Mouse (Mus musculus) cerebellum, adult 2 months (tissue): ENCODE measurements at regions not wholly inside any gene's neighbourhood (a gene's known extent, or its start where the extent isn't known, plus 50 kb on each side); places are given as distances from the start of the nearest gene placed in this dataset.

Experiments
- DNase-seq, 2 experiments: peaks; one replicate each; pipeline ENCODE4 v3.0.0; 2021
- H3K27ac ChIP-seq: fragments of 200-500 bp; 2 replicates; pipeline ENCODE4 v1.5.1; 2012; ENCODE audit warnings: low read length, control low read depth, inconsistent platforms; ENCODE audit not compliant: insufficient read depth
- H3K27me3 ChIP-seq: fragments of 200-500 bp; 2 replicates; pipeline ENCODE4 v1.6.1; 2012; ENCODE audit warnings: inconsistent platforms, mild to moderate bottlenecking, low read length, moderate library complexity; ENCODE audit not compliant: control insufficient read depth, insufficient read depth
- H3K4me1 ChIP-seq: fragments of 200-500 bp; 2 replicates; pipeline ENCODE4 v1.6.1; 2011; ENCODE audit warnings: low read length; ENCODE audit not compliant: control insufficient read depth, insufficient read depth
- H3K4me3 ChIP-seq: fragments of 200-500 bp; replicated peaks from 2 replicates; pipeline ENCODE3; 2011; ENCODE audit warnings: mild to moderate bottlenecking, low read depth, low read length, control low read depth; ENCODE audit not compliant: insufficient read depth
- CTCF ChIP-seq: fragments of 200-500 bp; IDR thresholded peaks from 2 replicates; pipeline ENCODE4 v1.5.1; 2011; ENCODE audit warnings: low read depth, mild to moderate bottlenecking, control low read depth, low read length, moderate library complexity, borderline replicate concordance; ENCODE audit not compliant: insufficient read depth
- POLR2A ChIP-seq: fragments of 200-500 bp; IDR thresholded peaks from 2 replicates; pipeline ENCODE4 v1.6.1; 2011; ENCODE audit warnings: low read length, control low read depth, borderline replicate concordance; ENCODE audit not compliant: insufficient read depth
- WGBS: fragments of 180-500 bp; shearing (Covaris S2); methylation state at CpG from one replicate; pipeline ENCODE4 v1.1.7; 2018; 5-methylcytosine and 5-hydroxymethylcytosine counted together

- no peaks in the 10 kb centered on the region for H3K4me1 ChIP-seq
- no peak for DNase-seq
- H3K27ac ChIP-seq: no peak overlapping the region
- no peak overlapping the region for H3K4me3 ChIP-seq
- TF ChIP-seq CTCF (no peak), POLR2A (no peak)
- 84% methylated on average over 8 of the region's 8 CpGs for WGBS
- no peaks in the 10 kb centered on the region for H3K27me3 ChIP-seq
Observed at GRCm38 (mm10) chr5:112037080-112037479, 215.2 kb downstream of the Cryba4 start.

GRCm38 (mm10) chr5:112039645-112040372 lies 212.5 kb downstream of the Cryba4 start:
- no peak overlapping the region for H3K27ac ChIP-seq
- no peak overlapping the region for H3K4me3 ChIP-seq
- DNase-seq: no peak
- no peaks in the 10 kb centered on the region for H3K4me1 ChIP-seq
- H3K27me3 ChIP-seq: no peaks in the 10 kb centered on the region
- WGBS: 62% methylated on average over 10 of the region's 10 CpGs
- TF ChIP-seq POLR2A (no peak), CTCF (no peak)

GRCm38 (mm10) chr5:112040678-112041077 lies 211.6 kb downstream of the Cryba4 start:
- H3K4me3 ChIP-seq: no peak overlapping the region
- no peak for DNase-seq
- H3K4me1 ChIP-seq: no peaks in the 10 kb centered on the region
- H3K27me3 ChIP-seq: no peaks in the 10 kb centered on the region
- whole genome bisulfite sequencing: 12% methylated on average over 1 of the region's 1 CpGs
- no peak for TF ChIP-seq CTCF
- H3K27ac ChIP-seq: no peak overlapping the region

- WGBS: 23% methylated on average over 4 of the region's 4 CpGs
- Histone ChIP-seq H3K4me3 (no peak overlapping the region), H3K27me3 (no peaks in the 10 kb centered on the region), H3K27ac (no peak overlapping the region), H3K4me1 (no peaks in the 10 kb centered on the region)
- no peak for DNase-seq
- TF ChIP-seq POLR2A: no peak
- TF ChIP-seq CTCF: no peak
Observed at GRCm38 (mm10) chr5:112041285-112041684, 211.0 kb downstream of the Cryba4 start.

GRCm38 (mm10) chr5:112042236-112042635 lies 210.1 kb downstream of the Cryba4 start:
- H3K4me3 ChIP-seq: no peak overlapping the region
- TF ChIP-seq CTCF: no peak
- TF ChIP-seq POLR2A: no peak
- no peak for DNase-seq
- 77% methylated on average over 11 of the region's 11 CpGs for WGBS
- no peak overlapping the region for H3K27ac ChIP-seq
- H3K27me3 ChIP-seq: no peaks in the 10 kb centered on the region
- no peaks in the 10 kb centered on the region for H3K4me1 ChIP-seq

- no peaks in the 10 kb centered on the region for H3K27me3 ChIP-seq
- no peak overlapping the region for H3K27ac ChIP-seq
- H3K4me1 ChIP-seq: no peaks in the 10 kb centered on the region
- no peak for DNase-seq
- 61% methylated on average over 16 of the region's 16 CpGs for WGBS
- H3K4me3 ChIP-seq: no peak overlapping the region
- no peak for TF ChIP-seq POLR2A
- TF ChIP-seq CTCF: no peak
Observed at GRCm38 (mm10) chr5:112050046-112050782, 202.1 kb downstream of the Cryba4 start.

GRCm38 (mm10) chr5:112050906-112051305 lies 201.4 kb downstream of the Cryba4 start:
- Histone ChIP-seq H3K4me3 (no peak overlapping the region), H3K27ac (no peak overlapping the region), H3K4me1 (no peaks in the 10 kb centered on the region), H3K27me3 (no peaks in the 10 kb centered on the region)
- 53% methylated on average over 5 of the region's 5 CpGs for WGBS
- TF ChIP-seq CTCF (no peak), POLR2A (no peak)
- DNase-seq: no peak

GRCm38 (mm10) chr5:112051786-112052185 lies 200.5 kb downstream of the Cryba4 start:
- H3K4me3 ChIP-seq: no peak overlapping the region
- H3K27me3 ChIP-seq: no peaks in the 10 kb centered on the region
- TF ChIP-seq CTCF (no peak), POLR2A (no peak)
- 76% methylated on average over 10 of the region's 10 CpGs for WGBS
- DNase-seq: no peak
- no peaks in the 10 kb centered on the region for H3K4me1 ChIP-seq
- H3K27ac ChIP-seq: no peak overlapping the region
